Mouse (Mus musculus): ENCODE measurements at regions not wholly inside any gene's neighbourhood (a gene's known extent, or its start where the extent isn't known, plus 50 kb on each side); places are given as distances from the start of the nearest gene placed in this dataset.

DNA sequence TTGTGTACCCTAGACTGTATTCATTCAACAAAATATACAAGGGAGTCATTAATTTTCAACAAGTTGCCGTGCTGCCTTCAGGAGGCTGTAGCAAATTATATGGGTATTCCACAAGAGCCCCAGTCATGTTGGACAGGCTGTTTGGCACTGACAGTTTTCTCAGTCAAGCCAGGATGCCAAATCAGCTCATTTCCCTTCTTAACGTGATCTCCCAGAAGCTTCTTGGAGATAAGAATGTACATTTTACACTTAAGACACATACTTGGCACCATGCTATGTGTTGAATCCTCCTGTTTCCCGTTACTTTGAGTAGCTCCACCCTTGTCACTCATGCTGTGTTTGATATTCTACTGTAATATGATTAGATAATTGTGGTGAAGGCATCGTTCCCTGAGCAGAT is 464.5 kb downstream of the Nuf2 start:
- Histone ChIP-seq H3K4me1 (ENCODE audit: control insufficient read depth, insufficient read depth, low read length) (no peaks in the 10 kb centered on the region), H3K27ac (ENCODE audit: insufficient read depth, low read depth, low read length) (no peak overlapping the region), H3K4me3 (ENCODE audit: insufficient read depth, low read depth, low read length) (no peak overlapping the region)
- 45% methylated on average over 4 of the region's 4 CpGs for WGBS
- TF ChIP-seq CTCF (IDR thresholded peaks at IDR 0.05; ENCODE audit: insufficient read depth, low read depth, low read length) (no peak), POLR2A (IDR thresholded peaks at IDR 0.05; ENCODE audit: insufficient read depth, low read depth, low read length) (no peak)

DNA sequence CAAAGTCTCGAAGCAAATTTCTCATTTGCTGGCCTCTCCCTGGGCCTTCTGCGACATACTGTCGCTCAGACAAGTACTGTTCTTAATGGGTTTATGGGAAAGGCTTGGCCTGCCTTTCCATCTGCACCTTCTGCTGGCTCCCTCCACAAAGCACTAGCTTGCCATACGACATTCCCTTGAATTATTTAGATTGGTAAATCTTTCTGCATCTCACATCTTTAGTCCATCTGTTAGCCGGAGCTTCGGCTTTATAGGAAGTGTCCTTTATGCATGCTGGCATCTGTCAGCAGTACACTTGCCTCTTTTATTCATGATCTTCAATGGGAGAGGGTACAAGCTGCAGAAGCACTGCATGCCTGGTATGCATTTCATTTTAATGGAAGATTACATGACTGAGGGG is 470.6 kb downstream of the Nuf2 start:
- 90% methylated on average over 6 of the region's 6 CpGs for WGBS
- Histone ChIP-seq H3K27ac (ENCODE audit: insufficient read depth, low read depth, low read length) (no peak overlapping the region), H3K4me3 (ENCODE audit: insufficient read depth, low read depth, low read length) (no peak overlapping the region), H3K4me1 (ENCODE audit: control insufficient read depth, insufficient read depth, low read length) (no peaks in the 10 kb centered on the region; the same call in 1 of the 2 replicates)
- TF ChIP-seq POLR2A (IDR thresholded peaks at IDR 0.05; ENCODE audit: insufficient read depth, low read depth, low read length), result no peak
- TF ChIP-seq CTCF (IDR thresholded peaks at IDR 0.05; ENCODE audit: insufficient read depth, low read depth, low read length), result no peak

DNA sequence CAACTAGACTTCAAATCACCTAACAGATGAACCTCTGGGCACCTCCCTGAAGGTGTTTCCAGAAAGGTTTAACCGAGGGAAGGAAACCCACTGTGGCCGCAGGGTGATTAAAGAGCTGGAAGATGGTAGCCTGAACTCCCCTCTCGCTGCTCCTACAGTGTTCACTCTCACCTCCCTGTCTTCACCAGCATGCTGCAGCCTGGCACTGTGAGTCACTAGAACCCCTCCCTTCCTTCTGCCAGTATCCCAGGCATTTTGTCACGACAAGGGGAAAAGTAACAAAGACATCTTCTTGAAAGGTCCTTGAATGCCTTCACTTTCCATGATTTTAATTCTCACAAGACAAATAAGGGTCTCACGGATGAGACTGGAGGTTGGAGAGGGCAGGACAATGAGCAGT is 471.1 kb downstream of the Nuf2 start:
- Histone ChIP-seq H3K4me1 (ENCODE audit: control insufficient read depth, insufficient read depth, low read length) (no peaks in the 10 kb centered on the region; the same call in 1 of the 2 replicates), H3K4me3 (ENCODE audit: insufficient read depth, low read depth, low read length) (no peak overlapping the region), H3K27ac (ENCODE audit: insufficient read depth, low read depth, low read length) (no peak overlapping the region)
- no peak for TF ChIP-seq CTCF (IDR thresholded peaks at IDR 0.05; ENCODE audit: insufficient read depth, low read depth, low read length)
- TF ChIP-seq POLR2A (IDR thresholded peaks at IDR 0.05; ENCODE audit: insufficient read depth, low read depth, low read length), result no peak
- 75% methylated on average over 5 of the region's 5 CpGs for WGBS

DNA sequence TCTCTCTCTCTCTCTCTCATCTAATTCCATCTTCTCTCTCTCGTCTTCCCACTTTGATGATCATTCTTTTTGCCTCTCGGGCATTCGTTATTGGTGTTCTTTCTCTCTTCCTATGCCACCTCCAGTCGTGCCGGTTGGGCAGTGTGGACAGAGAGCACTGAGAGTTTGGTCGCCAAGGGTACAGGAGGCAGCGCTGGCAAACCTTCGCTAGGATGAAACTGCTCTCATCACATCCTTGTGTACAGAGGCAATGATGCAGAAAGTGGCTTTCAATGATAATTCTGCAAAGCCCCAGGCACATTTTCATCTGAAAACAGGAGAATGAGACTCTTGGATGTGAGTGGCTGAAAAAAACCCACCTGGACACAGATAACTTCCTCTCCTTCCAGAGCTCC is 479.4 kb downstream of the Nuf2 start:
- whole genome bisulfite sequencing, result 44% methylated on average over 8 of the region's 8 CpGs
- H3K4me3 ChIP-seq (ENCODE audit: insufficient read depth, low read depth, low read length), result no peak overlapping the region
- TF ChIP-seq POLR2A (IDR thresholded peaks at IDR 0.05; ENCODE audit: insufficient read depth, low read depth, low read length) (no peak), CTCF (IDR thresholded peaks at IDR 0.05; ENCODE audit: insufficient read depth, low read depth, low read length) (no peak)

DNA sequence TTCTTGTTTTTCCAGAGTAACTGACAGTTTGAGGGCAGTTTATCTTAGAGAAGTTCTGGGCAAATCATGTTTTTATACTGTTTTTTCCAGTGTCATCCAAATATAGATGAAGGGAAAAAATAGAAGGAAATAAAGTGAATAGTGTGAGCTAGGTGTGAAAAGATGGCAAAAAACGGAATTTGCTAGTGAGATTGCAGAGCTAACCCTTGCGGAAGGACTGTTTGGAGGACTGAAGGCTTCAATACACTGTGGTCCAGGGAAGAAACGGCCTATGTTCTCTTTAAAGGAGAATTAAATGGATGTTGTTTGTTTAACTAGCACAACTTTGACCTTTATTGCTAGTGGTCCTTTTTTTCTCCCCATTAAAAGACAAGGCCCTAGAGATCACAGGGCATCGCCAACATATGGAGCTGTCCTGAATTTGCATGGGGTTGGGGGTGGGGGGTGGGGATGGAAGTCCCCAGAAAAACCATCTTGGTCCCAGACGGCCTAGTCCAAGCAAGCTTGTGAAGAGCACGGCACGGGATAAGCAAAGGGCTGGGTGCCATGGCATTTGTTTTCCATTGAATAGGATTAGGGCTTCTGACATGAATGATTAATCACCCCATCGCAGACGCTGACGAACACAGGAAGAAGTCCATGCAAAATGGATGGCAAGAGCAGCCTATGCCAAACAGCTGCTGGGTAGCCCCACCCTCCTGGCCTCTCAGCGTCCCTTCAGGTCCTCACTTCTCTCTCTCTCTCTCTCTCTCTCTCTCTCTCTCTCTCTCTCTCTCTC is 480.0 kb downstream of the Nuf2 start:
- TF ChIP-seq POLR2A (IDR thresholded peaks at IDR 0.05; ENCODE audit: insufficient read depth, low read depth, low read length) (no peak), CTCF (IDR thresholded peaks at IDR 0.05; ENCODE audit: insufficient read depth, low read depth, low read length) (no peak)
- H3K4me3 ChIP-seq (ENCODE audit: insufficient read depth, low read depth, low read length), result no peak overlapping the region
- H3K4me1 ChIP-seq (ENCODE audit: control insufficient read depth, insufficient read depth, low read length), result peaks cover 5% of the 10 kb centered on the region; the same call in 1 of the 2 replicates
- WGBS, result 53% methylated on average over 11 of the region's 11 CpGs
- H3K27ac ChIP-seq (ENCODE audit: insufficient read depth, low read depth, low read length), result no peak overlapping the region

More for the DNA sequence above, 479.4 kb downstream of the Nuf2 start:
- no peak overlapping the region for H3K27ac ChIP-seq (ENCODE audit: insufficient read depth, low read depth, low read length)
- H3K4me1 ChIP-seq (ENCODE audit: control insufficient read depth, insufficient read depth, low read length), result peaks cover 3% of the 10 kb centered on the region; the same call in 1 of the 2 replicates

DNA sequence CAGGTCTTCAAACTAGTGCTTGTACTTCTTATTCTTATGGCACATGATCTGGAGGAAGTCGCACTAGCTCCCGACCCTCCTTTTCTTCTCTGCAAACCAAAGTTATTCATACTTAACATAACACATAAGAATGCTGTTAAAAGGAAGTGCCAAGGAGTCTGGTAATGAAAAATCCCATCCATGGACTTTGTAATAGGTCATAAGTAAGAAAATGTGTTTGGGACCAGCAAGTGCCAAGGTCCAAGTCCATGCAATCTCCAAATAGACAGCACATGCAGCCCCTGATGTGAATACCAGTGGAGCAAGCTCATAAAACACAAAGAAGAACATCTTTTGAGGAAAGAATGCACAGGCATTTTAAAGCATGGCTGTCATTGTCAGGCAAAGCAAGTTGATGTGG is 481.4 kb downstream of the Nuf2 start:
- 92% methylated on average over 2 of the region's 2 CpGs for WGBS
- Histone ChIP-seq H3K4me1 (ENCODE audit: control insufficient read depth, insufficient read depth, low read length) (peaks cover 5% of the 10 kb centered on the region; the same call in 1 of the 2 replicates), H3K4me3 (ENCODE audit: insufficient read depth, low read depth, low read length) (no peak overlapping the region), H3K27ac (ENCODE audit: insufficient read depth, low read depth, low read length) (no peak overlapping the region)
- TF ChIP-seq CTCF (IDR thresholded peaks at IDR 0.05; ENCODE audit: insufficient read depth, low read depth, low read length) (no peak), POLR2A (IDR thresholded peaks at IDR 0.05; ENCODE audit: insufficient read depth, low read depth, low read length) (no peak)

DNA sequence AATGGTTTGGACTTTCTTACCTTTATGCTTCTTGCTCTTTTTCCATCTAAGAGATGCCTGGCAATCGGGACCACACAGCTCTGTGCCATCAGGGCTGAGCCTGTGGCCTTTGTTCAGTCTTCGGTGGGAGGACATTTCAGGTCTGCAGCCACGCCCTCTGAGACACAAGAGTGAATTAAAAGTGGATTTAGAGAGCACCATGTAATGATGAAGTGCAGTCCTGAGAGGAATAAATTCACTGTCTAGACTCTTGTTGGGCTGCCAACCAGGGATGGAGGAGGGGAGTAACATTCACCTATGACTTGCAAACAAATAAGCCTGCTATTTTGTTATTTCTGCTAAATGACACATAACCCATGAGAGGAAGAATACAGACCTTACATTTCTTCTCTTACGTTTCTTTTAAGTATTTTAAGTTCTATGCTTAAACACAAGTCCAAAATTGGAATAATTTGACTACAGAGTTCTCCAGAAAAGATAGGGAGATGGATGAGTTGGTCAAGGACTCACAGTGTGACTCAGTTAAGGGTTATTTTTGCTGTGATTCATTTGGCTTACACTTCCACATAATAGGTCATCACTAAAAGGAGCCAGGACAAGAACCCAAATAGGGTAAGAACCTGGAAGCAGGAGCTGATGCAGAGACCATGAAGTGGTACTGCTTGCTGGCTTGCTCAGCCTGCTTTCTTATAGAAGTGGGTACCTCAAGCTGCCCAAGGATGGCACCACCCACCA is 484.3 kb downstream of the Nuf2 start:
- no peak for TF ChIP-seq CTCF (IDR thresholded peaks at IDR 0.05; ENCODE audit: insufficient read depth, low read depth, low read length)
- TF ChIP-seq POLR2A (IDR thresholded peaks at IDR 0.05; ENCODE audit: insufficient read depth, low read depth, low read length), result no peak
- no peak overlapping the region for H3K27ac ChIP-seq (ENCODE audit: insufficient read depth, low read depth, low read length)
- 34% methylated on average over 4 of the region's 4 CpGs for WGBS
- H3K4me1 ChIP-seq (ENCODE audit: control insufficient read depth, insufficient read depth, low read length), result peaks cover 5% of the 10 kb centered on the region; the same call in 1 of the 2 replicates
- H3K4me3 ChIP-seq (ENCODE audit: insufficient read depth, low read depth, low read length), result no peak overlapping the region

DNA sequence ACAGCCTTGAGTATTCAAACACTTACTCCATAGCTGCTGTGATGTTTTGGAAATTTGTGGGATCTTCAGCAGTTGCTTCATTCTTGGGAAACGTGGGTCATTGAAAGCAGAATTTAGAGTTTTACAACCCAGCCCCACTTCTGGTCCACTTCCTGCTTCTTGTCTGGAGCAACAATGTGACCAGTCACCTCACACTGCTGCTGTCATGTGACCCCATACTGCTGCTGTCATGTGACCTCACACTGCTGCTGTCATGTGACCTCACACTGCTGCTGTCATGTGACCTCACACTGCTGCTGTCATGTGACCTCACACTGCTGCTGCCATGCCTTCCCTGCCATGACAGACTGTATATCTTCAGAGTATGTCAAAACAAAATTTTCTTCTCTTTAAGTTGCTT is 497.7 kb downstream of the Nuf2 start:
- 89% methylated on average over 1 of the region's 1 CpGs for WGBS

More for the DNA sequence above, 497.7 kb downstream of the Nuf2 start:
- TF ChIP-seq POLR2A (IDR thresholded peaks at IDR 0.05; ENCODE audit: insufficient read depth, low read depth, low read length) (no peak), CTCF (IDR thresholded peaks at IDR 0.05; ENCODE audit: insufficient read depth, low read depth, low read length) (no peak)
- no peaks in the 10 kb centered on the region for H3K4me1 ChIP-seq (ENCODE audit: control insufficient read depth, insufficient read depth, low read length)
- H3K27ac ChIP-seq (ENCODE audit: insufficient read depth, low read depth, low read length), result no peak overlapping the region
- H3K4me3 ChIP-seq (ENCODE audit: insufficient read depth, low read depth, low read length), result no peak overlapping the region
